Mouse (Mus musculus) fibroblast of lung, adult 2 months (primary cell): ENCODE measurements around the gene Cldn19.
"Not testable (repeated sequence)": the region's sequence is repeated elsewhere in the genome, so short reads cannot be mapped to it uniquely, and the experiment has no call there.

Source experiments
- DNase-seq: peaks from one replicate; pipeline ENCODE4 v3.0.0-alpha.2; 2011; ENCODE audit warnings: low read depth

Gene Cldn19

DNA sequence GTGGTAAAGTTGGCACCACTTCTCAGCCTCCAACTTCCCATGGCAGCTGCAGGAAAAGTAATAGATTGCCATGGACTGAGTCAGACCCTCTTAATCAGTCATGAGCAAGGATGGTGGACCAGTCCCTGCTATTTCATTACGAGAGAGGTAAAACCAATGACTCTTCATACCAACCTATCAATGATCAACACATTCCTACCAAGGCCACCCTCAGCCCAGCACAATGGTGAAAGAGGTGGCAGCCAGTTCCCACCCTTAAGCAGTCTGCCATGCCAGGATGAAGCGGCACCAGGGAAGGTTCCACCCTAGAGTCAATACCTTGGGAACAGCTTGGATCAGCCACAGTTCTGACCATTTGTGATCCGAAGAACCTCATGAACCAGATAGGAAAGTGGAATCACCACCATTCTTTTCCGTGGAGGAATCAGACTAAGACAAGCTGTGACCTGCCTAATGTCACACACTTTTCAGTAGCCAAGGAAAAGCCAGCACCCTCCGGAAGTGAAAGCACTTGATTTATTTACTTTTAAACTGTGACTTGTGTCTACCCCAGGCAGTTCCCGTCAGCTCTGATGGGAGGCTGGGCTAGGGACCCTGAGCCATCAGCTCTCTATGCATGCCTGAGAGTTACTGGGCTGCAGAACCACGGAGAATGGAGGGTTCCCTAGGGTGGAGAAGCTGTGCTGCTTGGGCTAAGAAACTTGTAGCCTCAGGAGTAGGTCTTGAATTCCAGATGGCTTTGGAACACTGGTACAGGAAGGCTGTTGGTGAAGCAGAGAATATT lies 3.0 kb upstream of the Cldn19 start:
- no peak for DNase-seq

DNA sequence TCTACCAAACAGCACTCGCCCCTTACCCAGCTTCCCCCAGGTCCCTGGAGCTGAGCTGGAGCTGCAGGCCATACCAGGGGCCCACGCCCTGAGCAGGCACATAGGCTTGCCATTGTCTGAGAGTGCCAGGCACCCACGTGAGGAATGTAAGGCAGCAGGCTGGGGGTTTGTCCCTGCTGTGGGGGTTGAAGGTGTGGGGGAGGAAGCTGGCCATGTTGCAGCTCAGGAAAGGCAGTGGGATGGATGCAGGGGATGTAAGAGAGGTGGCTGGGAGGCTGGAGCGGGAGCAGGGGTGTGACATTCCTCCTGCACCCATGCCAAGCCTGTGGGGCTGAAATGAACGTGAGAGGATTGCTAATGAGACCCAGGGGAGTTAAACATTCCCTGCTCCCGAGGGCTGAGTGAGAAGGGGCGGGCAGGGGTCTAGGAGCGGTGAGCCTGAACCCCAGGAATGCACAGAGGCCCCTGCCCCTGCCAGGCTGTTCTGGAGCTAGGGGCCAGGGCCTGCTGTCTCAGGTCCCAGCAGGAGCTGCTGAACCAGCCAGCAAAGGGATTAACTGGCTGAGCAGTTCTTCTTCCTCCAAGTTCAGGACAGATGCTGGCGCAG lies 1.1 kb upstream of the Cldn19 start:
- DNase-seq = no peak

DNA sequence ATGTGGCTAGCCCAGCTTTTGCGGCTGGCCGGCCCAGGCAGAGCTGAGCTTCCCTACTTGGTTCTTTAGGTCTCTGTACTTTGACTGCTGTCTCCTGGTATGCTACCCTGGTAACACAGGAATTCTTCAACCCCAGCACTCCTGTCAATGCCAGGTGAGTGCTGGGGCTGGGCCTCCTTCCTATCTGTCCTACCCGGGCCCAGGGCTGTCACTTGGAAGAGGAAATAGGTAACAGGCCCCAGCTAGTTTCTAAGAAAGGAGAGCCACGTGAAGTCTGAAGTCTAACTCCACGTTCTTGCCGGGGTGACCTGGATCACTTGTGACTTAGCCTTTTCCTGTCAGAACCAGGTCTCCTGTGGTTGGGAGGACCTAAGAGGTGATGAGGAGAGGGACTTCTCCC lies 1.9 kb downstream of the Cldn19 start:
- DNase-seq = no peak

- no peak for DNase-seq
Measured at GRCm38 (mm10) chr4:119259344-119260254, 4.4 kb downstream of the Cldn19 start.

GRCm38 (mm10) chr4:119261087-119261713 lies 6.0 kb downstream of the Cldn19 start:
- DNase-seq = no peak

DNA sequence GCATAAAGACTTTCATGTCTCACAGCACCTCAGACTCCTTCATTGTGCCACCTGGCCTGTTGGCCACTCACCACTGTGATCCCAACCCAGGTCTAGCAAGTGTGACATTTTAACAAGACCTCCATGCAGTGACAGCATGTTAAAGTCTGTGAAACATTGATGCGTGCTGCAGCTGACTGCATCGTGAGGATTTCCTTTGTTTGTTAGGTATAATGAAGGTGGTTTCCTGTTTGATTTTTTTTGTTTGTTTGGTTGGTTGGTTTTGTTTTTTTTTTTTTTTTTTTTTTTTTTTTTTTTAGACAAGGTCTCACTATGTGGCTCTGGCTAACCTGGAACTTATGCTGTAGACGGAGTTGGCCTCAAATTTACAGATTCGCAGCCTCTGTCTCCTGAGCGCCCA lies 7.3 kb downstream of the Cldn19 start:
- DNase-seq = no peak

- no peak for DNase-seq
Measured at GRCm38 (mm10) chr4:119263459-119263858, 8.2 kb downstream of the Cldn19 start.

GRCm38 (mm10) chr4:119266606-119267005 lies 11.4 kb downstream of the Cldn19 start:
- no peak for DNase-seq

- DNase-seq = no peak
Measured at GRCm38 (mm10) chr4:119274627-119275026, 19.4 kb downstream of the Cldn19 start.

DNA sequence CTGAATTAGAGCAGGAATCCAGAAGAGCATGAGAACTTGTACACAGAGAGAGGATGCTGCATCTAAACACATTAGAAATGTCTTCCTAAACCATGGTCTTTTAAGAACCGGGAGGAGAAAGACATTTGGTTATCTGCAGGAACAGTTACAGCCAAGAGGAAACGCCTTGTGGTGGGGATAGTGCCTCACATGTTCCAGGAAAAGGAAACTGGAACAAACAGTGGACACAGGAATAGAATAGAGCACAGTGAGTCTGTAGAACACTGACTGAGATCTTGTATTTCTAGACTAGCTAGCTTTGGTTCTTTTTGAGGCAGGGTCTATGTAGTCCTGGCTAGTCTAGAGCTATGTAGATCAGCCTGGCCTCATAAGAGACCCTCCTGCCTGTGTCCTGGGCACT lies 20.0 kb downstream of the Cldn19 start:
- DNase-seq = no peak

GRCm38 (mm10) chr4:119275726-119276125 lies 20.5 kb downstream of the Cldn19 start:
- no peak for DNase-seq

DNA sequence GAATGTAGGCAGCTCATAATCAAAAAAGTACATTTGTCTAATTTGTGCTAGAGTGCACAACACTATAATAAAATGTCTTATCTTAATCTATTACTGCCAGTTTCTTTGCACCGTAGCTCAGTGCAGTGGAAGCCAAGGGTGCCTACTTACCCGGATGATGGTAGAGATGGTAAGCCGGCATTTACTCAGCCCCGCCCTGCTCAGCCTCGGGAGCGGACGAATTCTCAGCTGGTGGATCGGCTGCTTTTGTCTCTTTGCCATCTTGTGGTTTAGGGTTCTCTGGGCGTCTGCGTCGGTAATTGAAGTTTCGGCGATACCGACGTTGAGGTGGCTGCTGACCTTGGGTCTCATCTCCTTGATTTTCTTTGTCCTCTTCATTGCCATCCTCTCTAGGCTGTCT lies 23.6 kb downstream of the Cldn19 start:
- not testable (repeated sequence) for DNase-seq

DNA sequence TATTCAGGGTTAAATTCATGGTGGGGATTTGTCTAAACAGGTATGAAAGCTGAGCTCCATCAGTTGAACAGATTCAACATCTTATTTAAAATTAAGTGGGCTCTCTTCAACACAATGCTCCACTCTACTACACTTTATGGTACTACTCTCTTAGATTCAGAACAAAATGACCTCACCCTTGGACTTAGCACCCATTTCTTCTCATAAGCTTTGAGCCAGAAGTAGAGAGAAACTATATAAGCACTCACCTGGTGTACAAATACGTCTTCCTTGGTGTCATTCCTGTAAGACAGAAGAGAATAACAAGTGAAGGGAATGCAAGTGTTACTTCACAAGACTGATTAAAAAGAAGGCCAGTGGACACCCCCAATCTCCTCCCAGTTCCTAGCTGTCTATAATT lies 29.6 kb downstream of the Cldn19 start:
- no peak for DNase-seq

GRCm38 (mm10) chr4:119285336-119285735 lies 30.1 kb downstream of the Cldn19 start:
- no peak for DNase-seq

GRCm38 (mm10) chr4:119291921-119292320 lies 36.7 kb downstream of the Cldn19 start:
- no peak for DNase-seq

DNA sequence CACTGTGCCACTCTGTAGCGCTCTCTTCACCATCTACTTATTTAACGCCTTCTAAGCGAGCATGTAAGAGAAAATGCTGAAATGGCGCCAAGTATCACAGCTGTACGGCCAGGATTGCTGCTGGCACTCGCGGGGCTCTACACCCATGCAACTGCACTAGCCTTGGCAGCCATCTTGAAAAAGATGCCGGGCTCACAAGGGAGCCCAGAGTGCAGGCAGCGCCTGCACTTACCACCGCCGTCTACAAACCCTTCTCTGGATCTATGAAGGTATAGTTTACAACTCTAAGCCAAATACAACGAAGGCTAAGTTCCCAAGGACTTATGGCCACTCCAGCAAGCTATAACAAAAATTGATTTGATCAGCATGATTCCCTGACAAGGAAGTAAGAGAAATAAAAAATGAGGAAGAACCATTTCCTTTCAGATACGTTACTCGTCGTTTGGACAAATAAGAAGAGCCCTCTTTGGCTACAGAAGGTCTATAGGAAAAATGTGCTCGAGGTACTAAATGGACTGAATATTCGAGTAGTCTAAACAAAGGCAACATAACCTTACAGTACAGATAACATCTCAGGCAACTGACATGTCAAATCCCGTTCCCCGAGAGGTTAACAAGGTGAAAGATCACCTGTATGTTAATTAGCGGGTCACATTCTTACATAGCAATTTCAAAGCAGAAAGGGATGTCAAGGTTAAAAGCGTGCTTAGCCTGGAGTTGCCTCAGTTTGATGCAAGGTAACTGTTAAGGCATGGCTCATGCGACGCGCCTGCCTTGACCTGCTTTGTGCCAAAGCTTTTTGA lies 37.8 kb downstream of the Cldn19 start:
- DNase-seq = no peak

DNA sequence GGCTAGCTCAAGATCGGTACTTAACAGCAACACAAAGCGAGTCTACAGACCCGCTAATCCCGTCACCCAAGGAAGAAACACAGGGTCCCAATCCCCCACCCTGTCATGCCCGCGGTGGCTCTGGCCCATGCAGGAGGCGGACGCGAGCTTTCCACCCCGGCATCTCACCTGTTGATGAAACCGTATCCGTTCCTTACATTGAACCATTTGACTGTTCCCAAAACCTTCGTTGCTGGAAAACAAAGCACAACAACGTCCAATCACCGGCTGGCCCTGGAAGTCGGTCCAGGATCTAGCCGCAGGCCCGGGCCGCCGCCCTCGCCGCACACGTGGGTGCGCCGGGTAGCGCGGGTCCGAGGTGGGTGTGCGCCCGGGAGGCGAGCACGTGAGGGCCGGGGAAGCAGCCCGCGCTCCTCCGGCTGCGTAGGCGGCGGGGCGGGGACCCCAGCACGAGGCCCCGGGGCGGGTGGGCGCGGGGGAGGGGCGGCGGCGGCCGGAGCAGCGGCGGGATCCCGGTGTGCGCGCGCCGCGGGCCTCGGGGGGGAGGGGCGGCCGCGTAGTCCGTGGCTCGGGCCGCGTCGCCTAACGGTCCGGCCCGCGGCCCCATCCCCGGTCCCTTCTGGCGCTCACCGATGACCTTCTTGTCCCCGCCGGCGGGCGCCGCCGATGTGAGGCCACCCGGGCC lies 38.5 kb downstream of the Cldn19 start:
- DNase-seq = no peak

GRCm38 (mm10) chr4:119294415-119295133 lies 39.4 kb downstream of the Cldn19 start, which contains the start of gene Ybx1:
Gene Ybx1, minus strand, starts transcription at chr4:119294604.
- peak; percentile 96 for DNase-seq

DNA sequence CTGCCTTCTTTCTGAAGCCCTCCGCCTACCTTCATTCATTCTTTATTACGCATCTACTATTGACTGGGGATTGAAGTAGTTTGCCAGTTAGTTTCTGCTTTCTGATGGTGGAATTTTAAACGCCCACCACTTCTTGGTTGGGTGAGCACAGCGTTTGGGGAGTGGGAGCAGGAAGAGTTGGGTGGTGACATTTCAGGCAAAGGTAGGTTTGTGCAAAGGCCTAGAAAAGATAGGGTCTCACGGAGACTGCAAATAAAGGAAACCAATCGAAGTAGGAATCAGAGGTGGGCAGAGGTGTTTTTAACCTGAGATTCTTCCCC lies 39.9 kb downstream of the Cldn19 start:
- no peak for DNase-seq

GRCm38 (mm10) chr4:119297361-119297760 lies 42.1 kb downstream of the Cldn19 start:
- no peak for DNase-seq
